Mouse (Mus musculus) lung, embryonic 14.5 days (tissue): ENCODE data around the gene Adad2. TPM values are rescaled to one million over a fixed set of nuclear protein-coding genes. Genes with fewer than 3 reads are reported as not detected.

Source experiments
- ATAC-seq: fragments of 200-750 bp; cut with Nextera tagmentation; 2 replicates; pipeline ENCODE4 v1.8.0; 2017; ENCODE audit warnings: mild to moderate bottlenecking, moderate TSS enrichment, moderate library complexity; ENCODE audit not compliant: insufficient read depth
- DNase-seq: peaks from one replicate; pipeline ENCODE4 v3.0.0-alpha.2; 2015
- H3K27ac ChIP-seq: fragments of 300-500 bp; sonication (generic); 2 replicates; pipeline ENCODE4 v1.5.1; 2014; ENCODE audit warnings: low read depth, mild to moderate bottlenecking, moderate library complexity
- H3K27me3 ChIP-seq: fragments of 300-500 bp; sonication (generic); 2 replicates; pipeline ENCODE4 v1.6.1; 2014; ENCODE audit warnings: low read length, control low read depth; ENCODE audit not compliant: insufficient read depth
- H3K36me3 ChIP-seq: fragments of 300-500 bp; sonication (generic); 2 replicates; pipeline ENCODE4 v1.6.1; 2014; ENCODE audit warnings: control low read depth; ENCODE audit not compliant: insufficient read depth
- H3K4me1 ChIP-seq: fragments of 300-500 bp; sonication (generic); 2 replicates; pipeline ENCODE4 v1.6.1; 2014; ENCODE audit warnings: antibody characterized with exemption, control low read depth; ENCODE audit not compliant: insufficient read depth
- H3K4me2 ChIP-seq: fragments of 300-500 bp; sonication (generic); 2 replicates; pipeline ENCODE4 v1.6.1; 2014; ENCODE audit warnings: mild to moderate bottlenecking
- H3K4me3 ChIP-seq: fragments of 300-500 bp; sonication (generic); 2 replicates; pipeline ENCODE4 v1.5.1; 2014; ENCODE audit warnings: low read depth, low read length
- H3K9ac ChIP-seq: fragments of 300-500 bp; sonication (generic); 2 replicates; pipeline ENCODE4 v1.6.1; 2014
- H3K9me3 ChIP-seq: fragments of 300-500 bp; sonication (generic); 2 replicates; pipeline ENCODE4 v1.6.1; 2016; ENCODE audit warnings: low read depth, low read length, control low read depth
- CTCF ChIP-seq: IDR thresholded peaks from 2 replicates; pipeline ENCODE4 v1.5.1; 2016; ENCODE audit warnings: antibody characterized with exemption, low read depth
- WGBS: fragments of 180-500 bp; shearing (Covaris S2); extraction: QIAGEN DNeasy Blood & Tissue Kit; methylation state at CpG from one replicate; pipeline ENCODE4 v1.1.7; 2014; 5-methylcytosine and 5-hydroxymethylcytosine counted together
- polyA plus RNA-seq: library from polyadenylated mRNA; unstranded; fragments of >200 nt; fragmentation: Nextera tagmentation; extraction: Ambion mirVana; gene quantifications from 2 replicates; pipeline ENCODE4 v1.2.1, GENCODE M21; 2014

Gene Adad2
- polyA plus RNA-seq, 1 experiment from 2014 or later = not detected

GRCm38 (mm10) chr8:119616358-119616757 lies 3.8 kb downstream of the Adad2 start:
- no peaks in the 10 kb centered on the region for H3K27me3 ChIP-seq

DNA sequence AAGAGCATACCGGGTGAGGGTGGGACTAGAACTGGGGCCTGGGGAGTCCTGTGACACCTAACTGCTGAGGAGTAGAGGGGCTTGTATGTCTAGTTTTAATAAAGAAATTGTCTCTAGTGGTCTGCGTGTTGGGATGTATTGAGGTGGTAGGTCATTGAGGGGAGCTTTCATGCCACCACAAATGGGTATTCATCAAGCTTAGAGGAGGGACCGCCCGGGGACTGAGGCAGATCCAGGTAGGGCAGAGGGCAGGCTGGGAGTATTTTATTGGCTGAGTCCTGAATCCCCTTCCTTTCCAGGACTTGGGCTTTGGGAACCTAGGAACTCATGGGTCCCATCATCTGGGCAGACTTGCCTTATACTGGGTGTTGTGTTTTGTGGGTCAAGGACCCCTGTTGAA lies 4.3 kb downstream of the Adad2 start:
- no peak for TF ChIP-seq CTCF

More at GRCm38 (mm10) chr8:119616358-119616757, 3.8 kb downstream of the Adad2 start:
- H3K4me3 ChIP-seq = no peak overlapping the region
- H3K9me3 ChIP-seq = no peaks in the 10 kb centered on the region
- WGBS = 56% methylated on average over 7 of the region's 7 CpGs
- H3K27ac ChIP-seq = no peak overlapping the region
- no peak overlapping the region for H3K9ac ChIP-seq
- no peak for TF ChIP-seq CTCF
- no peaks in the 10 kb centered on the region for H3K36me3 ChIP-seq
- H3K4me1 ChIP-seq = no peaks in the 10 kb centered on the region
- ATAC-seq (no peak), DNase-seq (no peak)
- H3K4me2 ChIP-seq = no peak overlapping the region

GRCm38 (mm10) chr8:119617586-119617985 lies 5.0 kb downstream of the Adad2 start:
- TF ChIP-seq CTCF = no peak
- no peaks in the 10 kb centered on the region for H3K27me3 ChIP-seq
- no peak for ATAC-seq
- no peaks in the 10 kb centered on the region for H3K4me1 ChIP-seq
- no peak overlapping the region for H3K4me3 ChIP-seq
- H3K4me2 ChIP-seq = no peak overlapping the region
- no peak for DNase-seq
- WGBS = 79% methylated on average over 5 of the region's 5 CpGs
- H3K27ac ChIP-seq = no peak overlapping the region
- H3K9me3 ChIP-seq = no peaks in the 10 kb centered on the region
- no peak overlapping the region for H3K9ac ChIP-seq
- no peaks in the 10 kb centered on the region for H3K36me3 ChIP-seq

More for the DNA sequence above, 4.3 kb downstream of the Adad2 start:
- ATAC-seq = no peak
- H3K9me3 ChIP-seq = no peaks in the 10 kb centered on the region
- no peaks in the 10 kb centered on the region for H3K4me1 ChIP-seq
- no peaks in the 10 kb centered on the region for H3K36me3 ChIP-seq
- no peak overlapping the region for H3K4me2 ChIP-seq
- no peak for DNase-seq
- no peak overlapping the region for H3K4me3 ChIP-seq
- 82% methylated on average over 4 of the region's 4 CpGs for WGBS
- no peaks in the 10 kb centered on the region for H3K27me3 ChIP-seq
- no peak overlapping the region for H3K27ac ChIP-seq
- no peak overlapping the region for H3K9ac ChIP-seq

DNA sequence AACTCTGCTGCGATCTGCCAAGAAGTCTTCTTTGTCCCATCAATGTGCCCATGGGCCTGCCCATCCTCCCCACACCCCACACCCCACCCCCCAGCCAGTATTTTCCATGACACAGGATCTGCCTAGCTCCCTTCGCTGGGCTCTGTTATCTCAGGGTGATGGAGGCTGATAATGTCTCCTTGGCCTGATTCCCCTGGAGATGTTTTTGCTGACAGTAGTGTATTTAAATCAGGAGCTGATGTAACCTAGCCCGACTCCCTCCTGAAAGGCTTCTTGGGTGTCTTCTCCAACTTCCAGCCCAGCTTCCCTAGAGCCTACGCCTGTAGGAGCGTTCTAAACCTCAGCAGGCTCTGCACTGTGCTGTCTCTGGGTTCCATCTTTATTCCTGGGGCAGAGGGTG lies 6.3 kb downstream of the Adad2 start:
- Histone ChIP-seq H3K36me3 (no peaks in the 10 kb centered on the region), H3K27me3 (no peaks in the 10 kb centered on the region), H3K9me3 (no peaks in the 10 kb centered on the region), H3K4me3 (no peak overlapping the region), H3K27ac (no peak overlapping the region), H3K4me1 (no peaks in the 10 kb centered on the region), H3K9ac (no peak overlapping the region), H3K4me2 (no peak overlapping the region)
- ATAC-seq = no peak
- no peak for DNase-seq
- WGBS = 40% methylated on average over 5 of the region's 5 CpGs
- no peak for TF ChIP-seq CTCF

DNA sequence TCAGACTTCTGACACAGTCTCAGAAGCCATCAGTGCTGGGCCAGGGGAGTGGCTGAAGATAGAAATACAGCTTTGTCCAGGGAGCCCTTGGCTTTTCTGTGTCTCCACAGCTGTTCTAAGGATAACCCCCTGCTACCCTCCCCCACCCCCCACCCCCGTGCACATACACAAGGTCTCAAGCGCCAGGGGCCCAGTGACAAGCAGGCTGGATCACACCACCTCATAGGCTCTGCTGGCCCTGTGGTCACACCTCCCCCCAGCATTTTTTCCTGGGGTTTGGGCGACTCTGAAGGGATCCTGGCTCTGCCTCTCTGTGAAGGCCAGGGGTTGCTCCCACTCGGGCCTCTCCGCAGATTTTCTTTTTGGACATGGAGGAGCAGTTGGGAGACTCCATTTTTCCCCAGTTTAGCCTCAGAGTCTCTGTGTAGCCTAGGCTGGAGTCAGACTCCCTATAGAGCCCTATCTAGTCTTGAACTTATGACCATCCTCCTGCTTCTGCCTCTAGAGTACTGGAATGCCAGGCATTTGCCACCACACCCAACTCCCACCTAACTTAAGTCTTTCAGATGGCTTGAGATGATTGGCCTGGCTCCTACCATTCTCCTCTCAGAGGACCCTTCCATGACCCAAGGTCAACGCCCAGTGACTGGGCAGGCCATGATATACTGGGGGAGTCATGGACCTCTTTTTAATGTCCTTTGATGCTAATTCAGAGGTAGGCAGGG lies 7.7 kb downstream of the Adad2 start:
- no peaks in the 10 kb centered on the region for H3K36me3 ChIP-seq
- 59% methylated on average over 6 of the region's 6 CpGs for WGBS
- no peaks in the 10 kb centered on the region for H3K4me1 ChIP-seq
- no peak overlapping the region for H3K9ac ChIP-seq
- no peak for TF ChIP-seq CTCF
- H3K27me3 ChIP-seq = no peaks in the 10 kb centered on the region
- no peaks in the 10 kb centered on the region for H3K9me3 ChIP-seq
- no peak for ATAC-seq
- no peak overlapping the region for H3K27ac ChIP-seq
- no peak overlapping the region for H3K4me3 ChIP-seq
- H3K4me2 ChIP-seq = no peak overlapping the region
- DNase-seq = no peak

- no peak for ATAC-seq
- TF ChIP-seq CTCF = no peak
- Histone ChIP-seq H3K4me3 (no peak overlapping the region), H3K27ac (no peak overlapping the region), H3K27me3 (no peaks in the 10 kb centered on the region), H3K9ac (no peak overlapping the region), H3K36me3 (no peaks in the 10 kb centered on the region), H3K9me3 (no peaks in the 10 kb centered on the region), H3K4me2 (no peak overlapping the region), H3K4me1 (no peaks in the 10 kb centered on the region)
- 78% methylated on average over 14 of the region's 14 CpGs for WGBS
- DNase-seq = no peak
These were observed 8.4 kb downstream of the Adad2 start for GRCm38 (mm10) chr8:119620848-119621465.

DNA sequence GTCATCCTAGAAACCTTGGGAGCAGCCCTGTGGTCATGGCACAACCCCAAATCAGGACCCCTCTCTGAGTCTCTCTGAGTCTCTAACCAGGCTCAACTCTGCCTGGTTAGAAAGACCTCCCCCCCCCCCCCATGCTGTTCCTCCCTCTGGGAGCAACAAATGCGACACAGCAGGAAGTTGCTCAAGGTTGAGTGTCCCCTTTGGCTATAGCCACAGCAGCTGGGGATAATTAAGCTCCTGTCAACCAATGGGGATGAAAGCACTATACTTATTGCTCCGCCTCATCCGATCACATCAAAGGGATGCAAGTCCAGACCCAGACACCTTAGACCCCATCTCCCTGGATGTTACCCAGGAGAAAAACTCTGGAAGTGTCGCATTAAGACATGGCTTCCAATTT lies 10.0 kb downstream of the Adad2 start:
- H3K4me1 ChIP-seq = no peaks in the 10 kb centered on the region
- ATAC-seq = no peak
- no peaks in the 10 kb centered on the region for H3K36me3 ChIP-seq
- no peak overlapping the region for H3K27ac ChIP-seq
- TF ChIP-seq CTCF = no peak
- no peaks in the 10 kb centered on the region for H3K27me3 ChIP-seq
- 50% methylated on average over 4 of the region's 4 CpGs for WGBS
- H3K4me3 ChIP-seq = no peak overlapping the region
- no peak overlapping the region for H3K4me2 ChIP-seq
- no peak overlapping the region for H3K9ac ChIP-seq
- no peak for DNase-seq
- H3K9me3 ChIP-seq = no peaks in the 10 kb centered on the region
